Mouse (Mus musculus) embryonic facial prominence, embryonic 12.5 days (tissue): ENCODE data around the gene Stra6l. TPM values are rescaled to one million over a fixed set of nuclear protein-coding genes. Genes with fewer than 3 reads are reported as not detected.
A peak's percentile ranks its signal among the peaks of the same experiment; 100 is the strongest.

Experiments used
- ATAC-seq: fragments of 200-750 bp; cut with Nextera tagmentation; 2 replicates; pipeline ENCODE4 v1.8.0; 2017; ENCODE audit not compliant: insufficient number of reproducible peaks, insufficient read depth, low FRiP score, low TSS enrichment
- H3K27ac ChIP-seq: fragments of 300-500 bp; sonication (generic); 2 replicates; pipeline ENCODE4 v1.5.1; 2016; ENCODE audit warnings: mild to moderate bottlenecking
- H3K27me3 ChIP-seq: fragments of 300-500 bp; sonication (generic); 2 replicates; pipeline ENCODE4 v1.6.1; 2016; ENCODE audit warnings: mild to moderate bottlenecking, moderate library complexity
- H3K36me3 ChIP-seq: fragments of 300-500 bp; sonication (generic); 2 replicates; pipeline ENCODE4 v1.6.1; 2016; ENCODE audit warnings: mild to moderate bottlenecking
- H3K4me1 ChIP-seq: fragments of 300-500 bp; sonication (generic); 2 replicates; pipeline ENCODE4 v1.6.1; 2016
- H3K4me2 ChIP-seq: fragments of 300-500 bp; sonication (generic); replicated peaks from 2 replicates; pipeline ENCODE4 v1.6.1; 2016; ENCODE audit warnings: mild to moderate bottlenecking, moderate library complexity
- H3K4me3 ChIP-seq: fragments of 300-500 bp; sonication (generic); 2 replicates; pipeline ENCODE4 v1.5.1; 2016; ENCODE audit warnings: mild to moderate bottlenecking
- H3K9ac ChIP-seq: fragments of 300-500 bp; sonication (generic); 2 replicates; pipeline ENCODE4 v1.6.1; 2016; ENCODE audit warnings: mild to moderate bottlenecking, moderate library complexity
- H3K9me3 ChIP-seq: fragments of 300-500 bp; sonication (generic); 2 replicates; pipeline ENCODE4 v1.6.1; 2016; ENCODE audit warnings: mild to moderate bottlenecking, moderate library complexity
- WGBS: fragments of 180-500 bp; shearing (Covaris S2); methylation state at CpG from one replicate; pipeline ENCODE4 v1.1.7; 2016; 5-methylcytosine and 5-hydroxymethylcytosine counted together
- polyA plus RNA-seq: library from polyadenylated mRNA; unstranded; fragments of >200 nt; fragmentation: Nextera tagmentation; extraction: Ambion mirVana; gene quantifications from 2 replicates; pipeline ENCODE4 v1.2.1, GENCODE M21; 2016

The Stra6l gene
- polyA plus RNA-seq, 1 experiment from 2014 or later: 0.15 TPM

DNA sequence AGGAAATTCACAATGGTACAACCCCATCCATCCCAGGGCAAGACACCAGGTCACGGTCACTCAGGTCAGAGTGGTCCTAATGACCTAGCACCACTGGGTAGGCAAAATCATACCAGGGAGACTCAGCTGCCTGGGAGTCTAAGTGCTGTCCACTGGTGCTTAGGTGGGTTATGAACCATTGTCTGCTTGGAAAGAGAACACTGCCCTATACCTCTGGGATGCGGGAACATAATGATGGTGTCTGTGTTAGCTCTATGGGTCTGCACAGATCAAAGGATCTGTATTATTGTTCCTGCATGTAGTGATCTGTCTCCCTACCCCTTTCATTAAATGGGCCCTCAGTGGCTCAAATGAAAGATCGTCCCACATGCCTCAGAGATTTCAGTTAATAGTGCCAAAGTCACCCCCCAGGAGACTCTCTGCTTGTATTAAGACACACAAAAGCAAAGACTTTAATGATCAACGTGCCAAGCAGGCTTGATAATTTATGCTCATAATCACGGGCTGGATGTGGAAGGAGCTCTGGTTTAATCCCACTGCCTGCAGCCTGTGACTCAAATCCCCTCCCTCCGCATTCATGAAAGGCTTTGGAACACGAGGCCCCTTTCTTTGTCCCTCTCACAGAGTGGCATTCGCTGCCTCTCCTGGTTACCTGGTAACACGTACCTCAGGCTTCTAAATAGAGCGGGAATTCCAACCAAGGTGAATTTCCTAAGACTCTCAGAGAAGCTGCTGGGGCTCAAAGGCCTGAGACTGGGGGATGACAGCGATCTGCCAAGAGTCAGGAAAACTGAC, 25.5 kb upstream of the Stra6l start:
- Histone ChIP-seq H3K4me1 (peaks cover 27% of the 10 kb centered on the region), H3K36me3 (no peaks in the 10 kb centered on the region), H3K27ac (peak overlapping the region; percentile 30; the same call in 1 of the 2 replicates), H3K9ac (no peak overlapping the region), H3K9me3 (no peaks in the 10 kb centered on the region), H3K27me3 (peaks cover 61% of the 10 kb centered on the region), H3K4me2 (no peak overlapping the region), H3K4me3 (no peak overlapping the region)
- WGBS: 27% methylated on average over 11 of the region's 11 CpGs
- ATAC-seq: no peak

GRCm38 (mm10) chr4:45824049-45824760, 24.3 kb upstream of the Stra6l start:
- ATAC-seq: no peak
- Histone ChIP-seq H3K27me3 (peaks cover 70% of the 10 kb centered on the region), H3K4me2 (peak overlapping the region; percentile 15), H3K27ac (peak overlapping the region; percentile 50; the same call in 1 of the 2 replicates), H3K36me3 (no peaks in the 10 kb centered on the region), H3K4me3 (no peak overlapping the region), H3K9ac (no peak overlapping the region), H3K4me1 (peaks cover 19% of the 10 kb centered on the region), H3K9me3 (no peaks in the 10 kb centered on the region)
- 5% methylated on average over 10 of the region's 10 CpGs for WGBS

GRCm38 (mm10) chr4:45824761-45825556, 23.5 kb upstream of the Stra6l start:
- Histone ChIP-seq H3K4me1 (peaks cover 16% of the 10 kb centered on the region), H3K4me3 (no peak overlapping the region)
- 36% methylated on average over 14 of the region's 14 CpGs for WGBS

DNA sequence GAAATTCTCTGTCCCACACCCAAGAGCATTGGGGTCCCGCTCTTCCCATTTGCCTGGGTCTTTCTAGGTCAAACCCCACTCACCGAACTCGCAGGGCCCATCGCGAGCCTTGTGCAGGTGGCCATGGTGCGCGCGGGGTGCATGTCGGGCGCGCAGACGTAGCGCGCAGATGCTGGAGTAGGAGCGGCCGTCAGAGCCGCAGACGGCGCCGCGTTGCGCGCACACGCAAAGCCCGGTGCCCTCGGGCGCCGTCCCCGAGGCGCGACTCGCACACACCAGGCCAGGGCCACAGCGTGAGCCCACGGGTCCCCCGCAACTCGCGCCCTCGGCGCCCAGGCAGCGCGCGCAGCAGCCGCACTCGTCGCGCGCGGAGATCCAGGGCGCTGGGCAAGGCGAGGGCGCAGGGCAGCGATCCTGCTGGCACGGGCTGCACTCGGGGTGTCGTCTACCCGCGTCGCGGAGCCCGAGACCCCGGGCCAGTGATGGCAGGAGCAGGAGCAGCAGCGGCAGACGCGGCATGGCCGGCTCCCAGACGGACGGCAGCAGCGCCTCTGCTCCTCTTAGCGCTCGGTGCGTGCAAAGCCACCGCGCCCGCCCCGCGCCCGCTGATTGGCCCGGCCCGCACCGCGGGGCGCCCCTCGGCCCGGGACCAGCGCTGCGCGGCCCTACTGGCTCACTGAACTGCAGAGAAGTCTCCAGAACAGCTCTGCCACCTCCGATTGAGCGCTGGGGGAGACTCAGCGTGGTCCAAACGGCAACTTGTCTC, 22.0 kb upstream of the Stra6l start, which contains the start of gene Igfbpl1:
Igfbpl1 (minus strand) TSS at position 649 of the 766 bp plus-strand sequence.
- no peak within 1 kb of the TSS for H3K27ac ChIP-seq
- H3K4me3 ChIP-seq: peak within 1 kb of the TSS; percentile 48
- ATAC-seq: no peak
- H3K36me3 ChIP-seq: no peaks in the 10 kb centered on the region
- H3K4me1 ChIP-seq: peaks cover 17% of the 10 kb centered on the region
- peaks cover 89% of the 10 kb centered on the region for H3K27me3 ChIP-seq
- peak within 1 kb of the TSS; percentile 72 for H3K4me2 ChIP-seq
- no peaks in the 10 kb centered on the region for H3K9me3 ChIP-seq
- H3K9ac ChIP-seq: no peak within 1 kb of the TSS
- WGBS: 1% methylated on average over 91 of the region's 91 CpGs

More at GRCm38 (mm10) chr4:45824761-45825556, 23.5 kb upstream of the Stra6l start:
- Histone ChIP-seq H3K27ac (no peak overlapping the region), H3K4me2 (peak overlapping the region; percentile 15), H3K27me3 (peaks cover 77% of the 10 kb centered on the region), H3K9ac (no peak overlapping the region), H3K36me3 (no peaks in the 10 kb centered on the region), H3K9me3 (no peaks in the 10 kb centered on the region)
- ATAC-seq: no peak

- peaks cover 59% of the 10 kb centered on the region for H3K27me3 ChIP-seq
- H3K9ac ChIP-seq: no peak overlapping the region
- peaks cover 11% of the 10 kb centered on the region for H3K4me1 ChIP-seq
- no peak overlapping the region for H3K27ac ChIP-seq
- H3K36me3 ChIP-seq: no peaks in the 10 kb centered on the region
- no peak overlapping the region for H3K4me3 ChIP-seq
- H3K9me3 ChIP-seq: no peaks in the 10 kb centered on the region
- no peak overlapping the region for H3K4me2 ChIP-seq
- WGBS: 57% methylated on average over 13 of the region's 13 CpGs
- ATAC-seq: no peak
Observed at GRCm38 (mm10) chr4:45829907-45830759, 18.3 kb upstream of the Stra6l start.

DNA sequence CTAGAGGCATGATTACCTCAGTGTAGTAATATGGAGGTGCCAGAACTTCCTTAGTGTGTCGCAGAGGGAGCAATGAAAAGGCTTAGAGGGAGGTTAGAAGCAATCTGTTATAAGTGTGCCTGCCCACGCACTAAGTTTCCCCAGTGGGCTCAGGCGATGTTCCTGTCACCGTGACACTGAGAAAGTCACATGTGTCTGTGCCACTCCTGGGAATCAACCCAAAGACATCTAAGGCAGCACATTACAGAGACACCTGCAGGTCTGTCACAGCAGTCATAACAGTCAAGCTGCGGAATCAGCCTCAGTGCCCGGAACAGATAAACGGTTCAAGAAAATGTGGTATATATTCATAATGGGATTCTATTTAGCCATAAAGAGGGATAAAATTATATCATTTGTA, 16.5 kb upstream of the Stra6l start:
- no peak overlapping the region for H3K4me3 ChIP-seq

DNA sequence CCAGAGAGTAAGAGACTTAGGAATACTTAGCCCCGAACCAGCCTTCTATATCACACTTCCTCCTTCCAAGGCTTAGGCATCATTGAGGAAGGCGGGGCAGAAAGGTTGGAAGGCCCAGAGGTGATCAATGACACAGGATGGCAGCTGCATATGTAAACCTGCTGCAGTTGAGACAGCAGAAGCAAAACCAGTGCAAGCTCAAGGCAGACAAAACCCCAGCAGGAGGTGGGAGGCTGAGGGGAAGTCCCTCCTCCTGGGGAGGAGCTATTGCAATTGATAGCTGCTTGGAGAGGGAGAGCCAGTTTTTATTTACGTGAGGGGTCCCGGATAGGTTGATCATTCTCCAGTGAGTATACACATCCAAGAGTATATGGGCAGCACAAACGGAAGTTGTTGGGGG, 15.0 kb upstream of the Stra6l start:
- no peak overlapping the region for H3K4me2 ChIP-seq
- no peak overlapping the region for H3K27ac ChIP-seq
- peaks cover 25% of the 10 kb centered on the region for H3K27me3 ChIP-seq
- H3K4me1 ChIP-seq: 0 out of 2 replicates have a peak, but pooled peaks cover 3% of the 10 kb centered on the region
- H3K9me3 ChIP-seq: no peaks in the 10 kb centered on the region
- ATAC-seq: no peak
- WGBS: 41% methylated on average over 5 of the region's 5 CpGs
- no peak overlapping the region for H3K9ac ChIP-seq
- no peak overlapping the region for H3K4me3 ChIP-seq
- no peaks in the 10 kb centered on the region for H3K36me3 ChIP-seq

More for the DNA sequence above, 16.5 kb upstream of the Stra6l start:
- WGBS: 91% methylated on average over 7 of the region's 7 CpGs
- Histone ChIP-seq H3K4me2 (no peak overlapping the region), H3K36me3 (no peaks in the 10 kb centered on the region), H3K9ac (no peak overlapping the region), H3K9me3 (no peaks in the 10 kb centered on the region), H3K27me3 (peaks cover 40% of the 10 kb centered on the region), H3K4me1 (0 out of 2 replicates have a peak, but pooled peaks cover 3% of the 10 kb centered on the region), H3K27ac (no peak overlapping the region)
- ATAC-seq: no peak

GRCm38 (mm10) chr4:45844355-45844754, 4.1 kb upstream of the Stra6l start:
- Histone ChIP-seq H3K27ac (no peak overlapping the region), H3K27me3 (peaks cover 5% of the 10 kb centered on the region; the same call in 1 of the 2 replicates), H3K4me3 (no peak overlapping the region), H3K36me3 (no peaks in the 10 kb centered on the region), H3K4me1 (no peaks in the 10 kb centered on the region), H3K9me3 (no peaks in the 10 kb centered on the region), H3K9ac (no peak overlapping the region), H3K4me2 (no peak overlapping the region)
- ATAC-seq: no peak
- WGBS: 46% methylated on average over 14 of the region's 14 CpGs

GRCm38 (mm10) chr4:45846263-45846662, 2.2 kb upstream of the Stra6l start:
- H3K36me3 ChIP-seq: no peaks in the 10 kb centered on the region
- no peak overlapping the region for H3K27ac ChIP-seq
- H3K4me3 ChIP-seq: no peak overlapping the region
- H3K27me3 ChIP-seq: peaks cover 10% of the 10 kb centered on the region; the same call in 1 of the 2 replicates
- ATAC-seq: no peak
- no peaks in the 10 kb centered on the region for H3K4me1 ChIP-seq
- no peak overlapping the region for H3K4me2 ChIP-seq
- WGBS: 90% methylated on average over 2 of the region's 2 CpGs
- H3K9me3 ChIP-seq: no peaks in the 10 kb centered on the region
- H3K9ac ChIP-seq: no peak overlapping the region

GRCm38 (mm10) chr4:45848825-45849156, 327 bp downstream of the Stra6l start:
- Histone ChIP-seq H3K27ac (no peak overlapping the region), H3K27me3 (peaks cover 10% of the 10 kb centered on the region; the same call in 1 of the 2 replicates), H3K4me1 (no peaks in the 10 kb centered on the region), H3K9ac (no peak overlapping the region), H3K9me3 (no peaks in the 10 kb centered on the region), H3K36me3 (no peaks in the 10 kb centered on the region), H3K4me2 (no peak overlapping the region), H3K4me3 (no peak overlapping the region)
- 49% methylated on average over 10 of the region's 10 CpGs for WGBS
- ATAC-seq: no peak
